Mouse (Mus musculus) ES-Bruce4 (cell line): Measurements from ENCODE around the gene Rabl6. TPM values are rescaled to one million over a fixed set of nuclear protein-coding genes. Genes with fewer than 3 reads are reported as not detected.

Experiments
- H3K27ac ChIP-seq: 2 replicates; pipeline ENCODE4 v1.5.1; 2012; ENCODE audit warnings: low read length, inconsistent platforms; ENCODE audit not compliant: insufficient read depth
- H3K27me3 ChIP-seq: 2 replicates; pipeline ENCODE4 v1.6.1; 2012; ENCODE audit warnings: mild to moderate bottlenecking, low read length, inconsistent platforms; ENCODE audit not compliant: control insufficient read depth, poor library complexity, insufficient read depth, severe bottlenecking
- H3K36me3 ChIP-seq: 2 replicates; pipeline ENCODE4 v1.6.1; 2012; ENCODE audit warnings: inconsistent platforms, mild to moderate bottlenecking, low read length, moderate library complexity; ENCODE audit not compliant: control insufficient read depth, poor library complexity, insufficient read depth, severe bottlenecking
- H3K4me1 ChIP-seq: one replicate; pipeline ENCODE4 v1.8.1; 2011; ENCODE audit warnings: low read length; ENCODE audit not compliant: control insufficient read depth, insufficient read depth
- H3K4me3 ChIP-seq: 2 replicates; pipeline ENCODE4 v1.5.1; 2011; ENCODE audit warnings: low read depth, mild to moderate bottlenecking, low read length
- H3K9ac ChIP-seq: 2 replicates; pipeline ENCODE4 v1.6.1; 2012; ENCODE audit warnings: low read depth, mild to moderate bottlenecking, inconsistent platforms; ENCODE audit not compliant: poor library complexity, severe bottlenecking
- H3K9me3 ChIP-seq: replicated peaks from 2 replicates; pipeline ENCODE4 v1.6.1; 2012; ENCODE audit warnings: mild to moderate bottlenecking, low read length, inconsistent platforms; ENCODE audit not compliant: control insufficient read depth, poor library complexity, insufficient read depth, severe bottlenecking
- CTCF ChIP-seq: IDR thresholded peaks from one replicate; pipeline ENCODE4 v1.8.1; 2011; ENCODE audit warnings: low read depth, low read length
- EP300 ChIP-seq: IDR thresholded peaks from 2 replicates; pipeline ENCODE4 v1.6.1; 2011; ENCODE audit warnings: low read depth, low read length; ENCODE audit not compliant: insufficient read depth
- POLR2A ChIP-seq: IDR thresholded peaks from one replicate; pipeline ENCODE4 v1.8.1; 2011; ENCODE audit warnings: low read length; ENCODE audit not compliant: insufficient read depth
- polyA plus RNA-seq: library from polyadenylated mRNA; stranded (reverse); fragments of >200 nt; gene quantifications from 2 replicates; pipeline ENCODE4 v1.2.4, GENCODE M21; 2011; ENCODE audit warnings: low read depth; ENCODE audit not compliant: missing spikeins, insufficient read depth, insufficient read length

Rabl6 gene
- polyA plus RNA-seq, 1 experiment: 80.2 TPM

GRCm38 (mm10) chr2:25578796-25579736 lies 29.3 kb downstream of the Rabl6 start:
- peaks cover 5% of the 10 kb centered on the region; the same call in 1 of the 2 replicates for H3K27me3 ChIP-seq
- H3K9ac ChIP-seq: peak overlapping the region; percentile 15; the same call in 1 of the 2 replicates
- TF ChIP-seq CTCF: no peak
- no peak for TF ChIP-seq POLR2A
- TF ChIP-seq EP300: no peak
- peaks cover 2% of the 10 kb centered on the region for H3K4me1 ChIP-seq
- no peaks in the 10 kb centered on the region for H3K9me3 ChIP-seq
- H3K27ac ChIP-seq: no peak overlapping the region
- no peaks in the 10 kb centered on the region for H3K36me3 ChIP-seq
- peak overlapping the region; percentile 24 for H3K4me3 ChIP-seq

GRCm38 (mm10) chr2:25577951-25578795 lies 30.1 kb downstream of the Rabl6 start:
- Histone ChIP-seq H3K4me1 (peaks cover 2% of the 10 kb centered on the region), H3K9me3 (no peaks in the 10 kb centered on the region), H3K27ac (no peak overlapping the region), H3K36me3 (no peaks in the 10 kb centered on the region), H3K9ac (no peak overlapping the region), H3K27me3 (peaks cover 5% of the 10 kb centered on the region; the same call in 1 of the 2 replicates), H3K4me3 (peak overlapping the region; percentile 3; the same call in 1 of the 2 replicates)
- TF ChIP-seq POLR2A (no peak), CTCF (peak; percentile 13)

DNA sequence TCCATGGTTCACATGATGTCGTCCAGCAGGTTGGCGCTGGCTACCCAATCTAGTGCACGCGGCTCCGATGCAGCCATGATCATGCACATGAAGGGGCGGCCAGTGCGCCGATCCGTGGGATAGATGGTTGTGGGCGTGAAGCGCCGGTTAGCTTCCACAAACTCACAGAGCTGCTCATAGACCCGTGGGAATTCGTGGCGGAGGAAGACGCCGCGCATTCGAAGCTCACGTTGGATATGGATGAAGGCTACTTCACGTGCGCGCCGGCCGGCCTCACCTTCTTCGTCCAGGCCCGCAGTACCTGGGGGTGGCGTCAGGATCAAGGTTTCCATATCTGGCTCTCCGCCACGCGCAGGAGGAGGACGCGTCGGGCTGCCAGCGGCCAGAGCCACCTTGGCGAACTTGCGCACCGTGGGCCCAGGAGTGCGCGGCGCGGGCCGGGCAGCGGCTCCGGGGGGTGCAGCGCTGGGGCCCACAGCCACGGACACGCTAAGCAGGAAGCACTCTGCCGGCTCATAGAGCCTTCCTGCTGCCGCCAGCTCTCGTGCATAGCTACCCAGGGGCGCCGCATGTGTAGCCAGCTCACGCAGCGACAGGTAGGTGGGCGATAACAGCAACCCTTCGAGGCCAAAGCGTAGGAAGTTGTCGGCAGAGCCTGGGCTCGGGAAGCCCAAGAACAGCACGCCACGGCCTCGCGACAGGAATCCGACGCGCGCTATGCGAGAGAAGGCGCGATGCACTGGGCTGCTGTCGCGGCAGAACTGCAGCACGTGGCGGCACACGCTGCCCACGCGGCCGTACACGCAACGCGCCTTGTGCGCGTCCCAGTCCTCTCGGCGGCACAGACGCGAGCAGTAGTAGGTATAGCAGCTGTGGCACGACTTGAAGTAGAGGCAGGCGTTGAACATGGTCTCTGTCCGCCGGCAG lies 31.1 kb downstream of the Rabl6 start:
- no peak for TF ChIP-seq EP300
- TF ChIP-seq POLR2A: no peak
- TF ChIP-seq CTCF: no peak
- Histone ChIP-seq H3K27ac (no peak overlapping the region), H3K9me3 (no peaks in the 10 kb centered on the region), H3K4me1 (peaks cover 2% of the 10 kb centered on the region), H3K9ac (no peak overlapping the region), H3K27me3 (peaks cover 5% of the 10 kb centered on the region; the same call in 1 of the 2 replicates), H3K36me3 (no peaks in the 10 kb centered on the region), H3K4me3 (peak overlapping the region; percentile 1)

- Histone ChIP-seq H3K4me3 (no peak overlapping the region), H3K4me1 (peaks cover 2% of the 10 kb centered on the region), H3K27me3 (peaks cover 5% of the 10 kb centered on the region; the same call in 1 of the 2 replicates), H3K9ac (0 out of 2 replicates have a peak overlapping the region, but pooled peaks have one; percentile 64), H3K9me3 (no peaks in the 10 kb centered on the region), H3K36me3 (no peaks in the 10 kb centered on the region), H3K27ac (no peak overlapping the region)
- TF ChIP-seq POLR2A (no peak), CTCF (no peak), EP300 (no peak)
Observed at GRCm38 (mm10) chr2:25576028-25576850, 32.1 kb downstream of the Rabl6 start.
